Mouse (Mus musculus) megakaryocyte, embryonic 14.5 days (primary cell): ENCODE measurements at regions not wholly inside any gene's neighbourhood (a gene's known extent, or its start where the extent isn't known, plus 50 kb on each side); places are given as distances from the start of the nearest gene placed in this dataset.

Source experiments
- FLI1 ChIP-seq: IDR thresholded peaks from 2 replicates; pipeline ENCODE4 v1.6.1; 2012; ENCODE audit warnings: low read length, inconsistent platforms, mixed read lengths
- GATA1 ChIP-seq: IDR thresholded peaks from 3 replicates; pipeline ENCODE4 v1.6.1; 2012; ENCODE audit warnings: mixed read lengths, low read length, inconsistent platforms, borderline replicate concordance

GRCm38 (mm10) chr9:101694054-101694453, 167.6 kb upstream of the 9630041A04Rik start:
- no peak for TF ChIP-seq GATA1
- no peak for TF ChIP-seq FLI1
